Mouse (Mus musculus) embryonic facial prominence, embryonic 14.5 days (tissue): ENCODE results near the gene Cggbp1. TPM values are rescaled to one million over a fixed set of nuclear protein-coding genes. Genes with fewer than 3 reads are reported as not detected.

Experiments used
- ATAC-seq: fragments of 200-750 bp; cut with Nextera tagmentation; 2 replicates; pipeline ENCODE4 v1.8.0; 2017; ENCODE audit warnings: low read depth, moderate number of reproducible peaks, moderate TSS enrichment
- DNase-seq: peaks from one replicate; pipeline ENCODE4 v3.0.0-alpha.2; 2015; ENCODE audit warnings: low spot score
- H3K27ac ChIP-seq: fragments of 300-500 bp; sonication (generic); replicated peaks from 2 replicates; pipeline ENCODE4 v1.5.1; 2014; ENCODE audit warnings: low read depth, mild to moderate bottlenecking, low read length, moderate library complexity
- H3K27me3 ChIP-seq: fragments of 300-500 bp; sonication (generic); replicated peaks from 2 replicates; pipeline ENCODE4 v1.6.1; 2014; ENCODE audit warnings: low read length; ENCODE audit not compliant: control insufficient read depth, insufficient read depth
- H3K36me3 ChIP-seq: fragments of 300-500 bp; sonication (generic); 2 replicates; pipeline ENCODE4 v1.6.1; 2014; ENCODE audit warnings: low read length, mixed read lengths; ENCODE audit not compliant: control insufficient read depth, insufficient read depth
- H3K4me1 ChIP-seq: fragments of 300-500 bp; sonication (generic); 2 replicates; pipeline ENCODE4 v1.6.1; 2014; ENCODE audit warnings: antibody characterized with exemption, low read length; ENCODE audit not compliant: control insufficient read depth, insufficient read depth
- H3K4me2 ChIP-seq: fragments of 300-500 bp; sonication (generic); 2 replicates; pipeline ENCODE4 v1.6.1; 2014; ENCODE audit warnings: low read depth, mild to moderate bottlenecking, low read length, moderate library complexity, mixed read lengths
- H3K4me3 ChIP-seq: fragments of 300-500 bp; sonication (generic); 2 replicates; pipeline ENCODE4 v1.5.1; 2014; ENCODE audit warnings: low read depth, mild to moderate bottlenecking, low read length
- H3K9ac ChIP-seq: fragments of 300-500 bp; sonication (generic); 2 replicates; pipeline ENCODE4 v1.6.1; 2014; ENCODE audit warnings: low read depth, mild to moderate bottlenecking, low read length, moderate library complexity, mixed read lengths
- H3K9me3 ChIP-seq: fragments of 300-500 bp; sonication (generic); 2 replicates; pipeline ENCODE4 v1.6.1; 2016; ENCODE audit warnings: low read length; ENCODE audit not compliant: control insufficient read depth
- WGBS: fragments of 180-500 bp; shearing (Covaris S2); extraction: QIAGEN DNeasy Blood & Tissue Kit; methylation state at CpG from one replicate; pipeline ENCODE4 v1.1.7; 2014; 5-methylcytosine and 5-hydroxymethylcytosine counted together
- polyA plus RNA-seq: library from polyadenylated mRNA; unstranded; fragments of >200 nt; fragmentation: Nextera tagmentation; extraction: Ambion mirVana; gene quantifications from 2 replicates; pipeline ENCODE4 v1.2.1, GENCODE M21; 2014

Gene Cggbp1
- 91.3 and 94.2 TPM in 2 replicates for polyA plus RNA-seq

GRCm38 (mm10) chr16:64851563-64852362 lies at the start of gene Cggbp1, which contains the start of gene Zfp654:
TSS of gene Cggbp1 (plus strand) at chr16:64851996.
TSS of gene Zfp654 (minus strand) at chr16:64851652.
- Histone ChIP-seq H3K4me3 (peak within 1 kb of the TSS; percentile 95), H3K36me3 (peaks cover 26% of the 10 kb centered on the region), H3K4me1 (peaks cover 18% of the 10 kb centered on the region), H3K27me3 (no peaks in the 10 kb centered on the region), H3K9ac (peak within 1 kb of the TSS; percentile 95), H3K9me3 (0 out of 2 replicates have a peak, but pooled peaks cover 3% of the 10 kb centered on the region), H3K27ac (peak within 1 kb of the TSS; percentile 97), H3K4me2 (peak within 1 kb of the TSS; percentile 96)
- peak; percentile 100 for DNase-seq
- 0% methylated on average over 6 of the region's 85 CpGs for WGBS
- ATAC-seq: peak; percentile 100

- Histone ChIP-seq H3K9me3 (0 out of 2 replicates have a peak, but pooled peaks cover 5% of the 10 kb centered on the region), H3K9ac (no peak overlapping the region), H3K27ac (no peak overlapping the region), H3K4me3 (no peak overlapping the region), H3K36me3 (no peaks in the 10 kb centered on the region), H3K4me1 (no peaks in the 10 kb centered on the region), H3K4me2 (no peak overlapping the region), H3K27me3 (no peaks in the 10 kb centered on the region)
- ATAC-seq: no peak
- WGBS: 62% methylated on average over 3 of the region's 3 CpGs
- peak; percentile 4 for DNase-seq
Measured at GRCm38 (mm10) chr16:64803041-64803440, 48.8 kb upstream of the Cggbp1 start.

- peaks cover 18% of the 10 kb centered on the region for H3K36me3 ChIP-seq
Measured at GRCm38 (mm10) chr16:64817094-64817765, 34.6 kb upstream of the Cggbp1 start.

GRCm38 (mm10) chr16:64823890-64824289 lies 27.9 kb upstream of the Cggbp1 start:
- WGBS: 89% methylated on average over 1 of the region's 1 CpGs
- DNase-seq: no peak

More at GRCm38 (mm10) chr16:64817094-64817765, 34.6 kb upstream of the Cggbp1 start:
- Histone ChIP-seq H3K9me3 (no peaks in the 10 kb centered on the region), H3K4me3 (no peak overlapping the region), H3K4me1 (no peaks in the 10 kb centered on the region), H3K27me3 (no peaks in the 10 kb centered on the region), H3K9ac (no peak overlapping the region), H3K4me2 (no peak overlapping the region), H3K27ac (no peak overlapping the region)
- DNase-seq (no peak), ATAC-seq (no peak)
- WGBS: 91% methylated on average over 3 of the region's 3 CpGs

GRCm38 (mm10) chr16:64824474-64824873 lies 27.3 kb upstream of the Cggbp1 start:
- H3K4me3 ChIP-seq: no peak overlapping the region
- no peaks in the 10 kb centered on the region for H3K9me3 ChIP-seq
- H3K27ac ChIP-seq: no peak overlapping the region
- H3K4me2 ChIP-seq: no peak overlapping the region
- H3K4me1 ChIP-seq: no peaks in the 10 kb centered on the region
- H3K36me3 ChIP-seq: peaks cover 15% of the 10 kb centered on the region
- ATAC-seq (no peak), DNase-seq (no peak)
- WGBS: 89% methylated on average over 1 of the region's 1 CpGs
- H3K9ac ChIP-seq: no peak overlapping the region
- no peaks in the 10 kb centered on the region for H3K27me3 ChIP-seq

More at GRCm38 (mm10) chr16:64823890-64824289, 27.9 kb upstream of the Cggbp1 start:
- ATAC-seq: no peak
- no peak overlapping the region for H3K9ac ChIP-seq
- no peak overlapping the region for H3K27ac ChIP-seq
- no peak overlapping the region for H3K4me2 ChIP-seq
- H3K4me1 ChIP-seq: no peaks in the 10 kb centered on the region
- no peak overlapping the region for H3K4me3 ChIP-seq
- H3K27me3 ChIP-seq: no peaks in the 10 kb centered on the region
- H3K9me3 ChIP-seq: no peaks in the 10 kb centered on the region
- H3K36me3 ChIP-seq: peaks cover 15% of the 10 kb centered on the region

- ATAC-seq: no peak
- WGBS: 90% methylated on average over 15 of the region's 15 CpGs
- no peak overlapping the region for H3K9ac ChIP-seq
Measured at GRCm38 (mm10) chr16:64830291-64830690, 21.5 kb upstream of the Cggbp1 start.

GRCm38 (mm10) chr16:64835996-64836545 lies 15.7 kb upstream of the Cggbp1 start:
- ATAC-seq (no peak), DNase-seq (no peak)
- Histone ChIP-seq H3K27me3 (no peaks in the 10 kb centered on the region), H3K4me1 (no peaks in the 10 kb centered on the region), H3K4me3 (no peak overlapping the region), H3K27ac (no peak overlapping the region), H3K9ac (no peak overlapping the region), H3K36me3 (no peaks in the 10 kb centered on the region), H3K4me2 (no peak overlapping the region), H3K9me3 (no peaks in the 10 kb centered on the region)
- WGBS: 94% methylated on average over 1 of the region's 1 CpGs

More at GRCm38 (mm10) chr16:64830291-64830690, 21.5 kb upstream of the Cggbp1 start:
- Histone ChIP-seq H3K27ac (no peak overlapping the region), H3K4me2 (no peak overlapping the region), H3K36me3 (peaks cover 10% of the 10 kb centered on the region), H3K27me3 (no peaks in the 10 kb centered on the region), H3K4me1 (no peaks in the 10 kb centered on the region), H3K4me3 (no peak overlapping the region), H3K9me3 (no peaks in the 10 kb centered on the region)
- no peak for DNase-seq

GRCm38 (mm10) chr16:64836709-64837108 lies 15.1 kb upstream of the Cggbp1 start:
- Histone ChIP-seq H3K4me2 (no peak overlapping the region), H3K36me3 (no peaks in the 10 kb centered on the region), H3K9me3 (no peaks in the 10 kb centered on the region), H3K4me1 (no peaks in the 10 kb centered on the region), H3K27me3 (no peaks in the 10 kb centered on the region), H3K27ac (no peak overlapping the region), H3K9ac (no peak overlapping the region), H3K4me3 (no peak overlapping the region)
- ATAC-seq (no peak), DNase-seq (no peak)
- WGBS: 75% methylated on average over 2 of the region's 2 CpGs
